Mouse (Mus musculus) myocyte (in vitro differentiated cells): ENCODE measurements around the gene Gdf3. TPM values are rescaled to one million over a fixed set of nuclear protein-coding genes. Genes with fewer than 3 reads are reported as not detected.
"Not testable (repeated sequence)": the region's sequence is repeated elsewhere in the genome, so short reads cannot be mapped to it uniquely, and the experiment has no call there.

ENCODE experiments used
- H3K27me3 ChIP-seq: one replicate; pipeline ENCODE4 v1.6.1; 2011; ENCODE audit not compliant: control insufficient read depth, insufficient read depth, insufficient read length
- H3K36me3 ChIP-seq: one replicate; pipeline ENCODE4 v1.6.1; 2011; ENCODE audit not compliant: control insufficient read depth, insufficient read depth
- H3K4me2 ChIP-seq: one replicate; pipeline ENCODE4 v1.6.1; 2011; ENCODE audit warnings: low read depth, control low read depth
- H3K4me3 ChIP-seq: one replicate; pipeline ENCODE4 v1.5.1; 2011; ENCODE audit warnings: mild to moderate bottlenecking, control low read depth, moderate library complexity
- H3K79me2 ChIP-seq: one replicate; pipeline ENCODE4 v1.6.1; 2011; ENCODE audit not compliant: control insufficient read depth, insufficient read depth
- H3ac ChIP-seq: one replicate; pipeline ENCODE4 v1.6.1; 2011; ENCODE audit not compliant: control insufficient read depth, insufficient read length
- CEBPB ChIP-seq: IDR thresholded peaks from 2 replicates; pipeline ENCODE4 v1.6.1; 2011; ENCODE audit warnings: mild to moderate bottlenecking, moderate library complexity; ENCODE audit not compliant: poor library complexity, insufficient read depth, severe bottlenecking
- E2F4 ChIP-seq: IDR thresholded peaks from one replicate; pipeline ENCODE4 v1.6.1; 2011; ENCODE audit warnings: mild to moderate bottlenecking, control low read depth, moderate library complexity; ENCODE audit not compliant: insufficient read depth
- MAX ChIP-seq: IDR thresholded peaks from one replicate; pipeline ENCODE4 v1.6.1; 2011; ENCODE audit warnings: low read depth, mild to moderate bottlenecking, control low read depth
- MYOD1 ChIP-seq, 3 experiments: IDR thresholded peaks; one replicate each; pipeline ENCODE4 v1.6.1; 2011; ENCODE audit warnings: control low read depth in 2 of 3, low read depth in 2 of 3, mild to moderate bottlenecking in 2 of 3, moderate library complexity in 1 of 3; ENCODE audit not compliant: insufficient read length in 2 of 3, control insufficient read depth in 1 of 3
- MYOG ChIP-seq, 3 experiments: IDR thresholded peaks; one replicate each; pipeline ENCODE4 v1.6.1; 2011; ENCODE audit warnings: control low read depth in 2 of 3, low read depth in 2 of 3, mild to moderate bottlenecking in 2 of 3; ENCODE audit not compliant: insufficient read length in 2 of 3, control insufficient read depth in 1 of 3, insufficient read depth in 1 of 3
- POLR2A ChIP-seq: IDR thresholded peaks from one replicate; pipeline ENCODE4 v1.6.1; 2011; ENCODE audit warnings: low read depth, mild to moderate bottlenecking, control low read depth, moderate library complexity; ENCODE audit not compliant: insufficient read length
- POLR2AphosphoS2 ChIP-seq: IDR thresholded peaks from one replicate; pipeline ENCODE4 v1.6.1; 2011; ENCODE audit warnings: low read depth, control low read depth; ENCODE audit not compliant: insufficient read length
- REST ChIP-seq: IDR thresholded peaks from one replicate; pipeline ENCODE4 v1.6.1; 2011; ENCODE audit warnings: mild to moderate bottlenecking, control low read depth, moderate library complexity; ENCODE audit not compliant: insufficient read depth, insufficient read length
- SRF ChIP-seq: IDR thresholded peaks from one replicate; pipeline ENCODE4 v1.6.1; 2011; ENCODE audit warnings: low read depth; ENCODE audit not compliant: control insufficient read depth, insufficient read length
- TCF12 ChIP-seq: IDR thresholded peaks from one replicate; pipeline ENCODE4 v1.6.1; 2011; ENCODE audit warnings: mild to moderate bottlenecking, control low read depth; ENCODE audit not compliant: poor library complexity, insufficient read depth, severe bottlenecking
- TCF3 ChIP-seq: IDR thresholded peaks from one replicate; pipeline ENCODE4 v1.6.1; 2011; ENCODE audit warnings: low read depth, control low read depth; ENCODE audit not compliant: insufficient read length
- USF1 ChIP-seq: IDR thresholded peaks from one replicate; pipeline ENCODE4 v1.6.1; 2011; ENCODE audit warnings: low read depth, mild to moderate bottlenecking, control low read depth, moderate library complexity
- polyA plus RNA-seq: library from polyadenylated mRNA; unstranded; fragments of >200 nt; fragmentation: generic; extraction: Trizol; gene quantifications from one replicate; pipeline ENCODE4 v1.2.1, GENCODE M21; 2012; ENCODE audit warnings: missing spikeins

Gdf3 gene
- polyA plus RNA-seq, 1 experiment, result not detected

DNA sequence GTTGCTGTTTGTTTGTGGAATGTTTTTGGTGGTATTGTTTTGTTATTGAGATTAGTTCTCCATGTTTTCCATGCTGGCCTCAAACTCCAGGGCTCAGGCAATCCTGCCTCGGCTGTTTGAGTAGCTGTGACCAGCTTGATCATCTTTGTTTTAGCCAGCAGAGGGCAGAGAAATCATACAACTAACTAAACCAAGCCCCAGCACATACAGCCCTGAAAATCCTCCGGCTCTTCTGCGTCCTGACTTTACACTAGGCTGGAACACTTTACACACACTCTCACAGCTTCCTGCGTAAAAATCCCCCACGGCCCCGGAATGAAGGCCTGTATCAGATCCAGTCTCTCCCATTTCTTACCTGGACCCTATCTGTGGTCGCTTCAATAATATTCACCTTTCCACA, 14.2 kb downstream of the Gdf3 start:
- Histone ChIP-seq H3K27me3 (no peaks in the 10 kb centered on the region), H3K4me3 (no peak overlapping the region), H3ac (no peak overlapping the region), H3K4me2 (no peak overlapping the region), H3K36me3 (peaks cover 12% of the 10 kb centered on the region), H3K79me2 (no peaks in the 10 kb centered on the region)
- TF ChIP-seq SRF, result no peak
- no peak for TF ChIP-seq POLR2A
- no peak for TF ChIP-seq MAX
- no peak for TF ChIP-seq E2F4
- TF ChIP-seq POLR2AphosphoS2, result no peak
- TF ChIP-seq REST, result no peak
- no peak for TF ChIP-seq MYOG (IDR thresholded peaks at IDR 0.05; ENCODE audit: control insufficient read depth in 1 of 3, insufficient read depth in 1 of 3, insufficient read length in 2 of 3, low read depth in 2 of 3)
- no peak for TF ChIP-seq TCF12

DNA sequence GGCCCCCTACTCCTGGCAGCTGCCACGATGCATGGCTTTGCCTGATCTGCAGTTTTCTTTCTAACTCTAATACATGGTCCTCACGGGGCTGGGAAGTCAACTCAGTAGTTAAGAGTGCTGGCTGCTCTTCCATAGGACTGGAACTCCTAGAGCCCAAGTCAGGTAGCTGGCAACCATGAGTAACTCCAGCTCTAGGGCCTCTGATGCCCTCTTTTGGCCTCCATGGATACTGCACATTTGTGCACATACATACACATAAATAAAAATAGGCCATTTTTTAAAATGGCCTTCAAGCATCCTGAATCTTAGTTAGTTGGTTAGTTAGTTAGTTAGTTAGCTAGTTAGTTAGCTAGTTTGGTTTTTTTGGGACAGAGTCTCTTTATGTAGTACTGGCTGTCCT, 17.0 kb downstream of the Gdf3 start:
- no peaks in the 10 kb centered on the region for H3K27me3 ChIP-seq
- no peaks in the 10 kb centered on the region for H3K79me2 ChIP-seq
- H3K4me2 ChIP-seq, result no peak overlapping the region
- TF ChIP-seq CEBPB, result no peak
- TF ChIP-seq POLR2AphosphoS2, result no peak
- no peak for TF ChIP-seq MYOG (IDR thresholded peaks at IDR 0.05; ENCODE audit: control insufficient read depth in 1 of 3, insufficient read depth in 1 of 3, insufficient read length in 2 of 3, low read depth in 2 of 3)
- no peak for TF ChIP-seq TCF12
- no peak for TF ChIP-seq SRF
- TF ChIP-seq TCF3, result no peak
- peaks cover 5% of the 10 kb centered on the region for H3K36me3 ChIP-seq
- H3K4me3 ChIP-seq, result no peak overlapping the region
- no peak overlapping the region for H3ac ChIP-seq

DNA sequence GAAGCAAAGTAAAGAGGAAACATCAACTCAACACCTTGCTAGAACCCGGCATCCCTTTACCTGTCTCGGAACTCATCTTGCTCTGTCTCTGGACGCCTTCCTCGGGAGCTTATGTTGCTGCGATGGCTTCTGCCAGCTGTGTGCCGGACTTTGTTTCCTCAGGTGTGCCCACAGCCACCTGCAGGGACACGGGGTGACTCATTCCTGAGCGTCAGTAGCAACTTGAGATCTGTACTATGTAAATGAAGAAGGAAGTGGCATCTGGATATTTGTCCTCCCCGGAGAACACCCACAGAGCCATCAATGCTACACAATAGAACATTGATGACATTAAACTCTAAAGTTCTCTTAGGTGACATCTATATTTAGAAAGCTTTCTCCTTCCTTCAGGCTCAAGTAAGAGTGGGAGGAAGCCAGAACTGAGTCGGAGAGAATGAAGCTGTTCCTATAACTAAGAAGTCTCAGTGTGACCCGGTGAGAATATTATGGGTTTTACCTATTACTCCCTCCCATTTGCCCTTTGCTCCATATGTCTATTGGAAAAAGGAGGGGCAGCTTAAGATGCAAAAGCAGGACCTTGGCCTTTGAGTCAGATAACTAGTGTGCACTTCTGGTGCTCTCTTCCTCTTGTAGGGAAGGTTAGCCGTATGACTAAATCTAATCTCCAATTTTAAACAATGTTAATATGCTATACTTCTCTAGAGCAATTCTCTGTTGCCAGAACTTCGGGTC, 18.7 kb downstream of the Gdf3 start:
- peaks cover 5% of the 10 kb centered on the region for H3K36me3 ChIP-seq
- no peaks in the 10 kb centered on the region for H3K79me2 ChIP-seq
- H3K27me3 ChIP-seq, result no peaks in the 10 kb centered on the region
- no peak overlapping the region for H3K4me3 ChIP-seq
- no peak overlapping the region for H3K4me2 ChIP-seq
- TF ChIP-seq POLR2A (no peak), MYOG (IDR thresholded peaks at IDR 0.05; ENCODE audit: control insufficient read depth in 1 of 3, insufficient read depth in 1 of 3, insufficient read length in 2 of 3, low read depth in 2 of 3) (no peak), E2F4 (no peak), USF1 (no peak), CEBPB (no peak), MAX (no peak), SRF (no peak)
- no peak overlapping the region for H3ac ChIP-seq

DNA sequence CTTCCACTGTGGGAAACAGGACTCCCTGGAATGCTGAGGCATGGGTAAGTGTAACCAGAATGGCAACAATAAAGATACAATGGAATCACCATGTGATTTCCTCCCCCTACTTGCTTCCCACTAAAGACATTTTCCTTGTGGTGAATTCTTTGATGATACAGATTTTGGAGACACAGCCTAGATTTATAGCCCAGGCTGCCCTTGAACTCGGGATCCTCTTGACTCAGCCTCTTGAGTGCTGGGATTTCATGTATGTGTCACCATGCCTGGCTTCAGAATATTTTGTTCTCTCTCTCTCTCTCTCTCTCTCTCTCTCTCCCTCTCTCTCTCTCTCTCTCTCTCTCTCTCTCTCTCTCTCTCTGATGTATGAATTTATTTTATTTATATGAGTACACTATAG, 30.8 kb downstream of the Gdf3 start:
- Histone ChIP-seq H3K4me2 (no peak overlapping the region), H3K4me3 (no peak overlapping the region), H3K27me3 (no peaks in the 10 kb centered on the region), H3K36me3 (no peaks in the 10 kb centered on the region), H3K79me2 (no peaks in the 10 kb centered on the region), H3ac (no peak overlapping the region)
- no peak for TF ChIP-seq MYOG (IDR thresholded peaks at IDR 0.05; ENCODE audit: control insufficient read depth in 1 of 3, insufficient read depth in 1 of 3, insufficient read length in 2 of 3, low read depth in 2 of 3)
- TF ChIP-seq MYOD1 (IDR thresholded peaks at IDR 0.05; ENCODE audit: control insufficient read depth in 1 of 3, insufficient read length in 2 of 3, low read depth in 2 of 3), result no peak
- no peak for TF ChIP-seq USF1
- TF ChIP-seq POLR2AphosphoS2, result no peak
- TF ChIP-seq SRF, result no peak

DNA sequence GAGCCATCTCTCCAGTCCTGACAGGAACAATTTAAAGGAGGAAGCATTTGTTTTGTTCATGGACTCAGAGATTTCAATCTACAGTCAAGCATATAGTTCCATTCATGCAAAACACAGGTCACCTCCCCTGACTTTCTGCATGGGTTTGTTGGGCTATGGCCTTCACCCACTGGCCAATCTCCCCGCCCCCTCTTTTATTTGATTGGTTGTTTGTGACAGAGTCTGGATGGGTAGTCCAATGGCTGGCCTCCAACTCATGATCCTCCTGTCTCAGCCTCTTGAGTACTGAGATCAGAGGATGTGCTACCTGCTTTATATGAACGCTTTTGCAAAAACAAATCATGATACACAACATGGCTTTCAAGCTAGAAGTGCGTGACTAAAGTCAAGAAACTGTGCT, 32.9 kb downstream of the Gdf3 start:
- TF ChIP-seq TCF3 (no peak), MAX (no peak), REST (no peak), MYOG (IDR thresholded peaks at IDR 0.05; ENCODE audit: control insufficient read depth in 1 of 3, insufficient read depth in 1 of 3, insufficient read length in 2 of 3, low read depth in 2 of 3) (no peak), CEBPB (no peak), E2F4 (no peak), TCF12 (no peak), SRF (no peak)
- Histone ChIP-seq H3K27me3 (no peaks in the 10 kb centered on the region), H3K4me3 (no peak overlapping the region), H3ac (no peak overlapping the region), H3K79me2 (no peaks in the 10 kb centered on the region), H3K4me2 (no peak overlapping the region), H3K36me3 (no peaks in the 10 kb centered on the region)

DNA sequence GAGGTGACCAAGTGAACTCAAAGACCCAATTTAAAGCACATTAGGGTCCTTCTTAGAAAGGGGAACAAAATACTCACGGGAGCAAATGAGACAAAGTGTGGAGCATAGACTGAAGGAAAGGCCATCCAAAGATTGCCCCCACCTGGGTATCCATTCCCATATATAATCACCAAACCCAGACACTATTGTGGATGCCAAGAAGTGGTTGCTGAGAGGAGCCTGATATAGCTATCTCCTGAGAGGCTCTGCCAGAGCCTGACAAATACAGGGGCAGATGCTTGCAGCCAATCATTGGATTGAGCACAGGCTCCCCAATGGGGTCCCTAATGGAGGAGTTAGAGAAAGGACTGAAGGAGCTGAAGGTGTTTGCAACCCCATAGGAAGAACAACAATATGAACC, 34.9 kb downstream of the Gdf3 start:
- H3K79me2 ChIP-seq, H3ac ChIP-seq, H3K27me3 ChIP-seq, H3K4me3 ChIP-seq, H3K4me2 ChIP-seq, H3K36me3 ChIP-seq: not testable (repeated sequence)
